Mouse (Mus musculus): ENCODE measurements at regions not wholly inside any gene's neighbourhood (a gene's known extent, or its start where the extent isn't known, plus 50 kb on each side); places are given as distances from the start of the nearest gene placed in this dataset.

DNA sequence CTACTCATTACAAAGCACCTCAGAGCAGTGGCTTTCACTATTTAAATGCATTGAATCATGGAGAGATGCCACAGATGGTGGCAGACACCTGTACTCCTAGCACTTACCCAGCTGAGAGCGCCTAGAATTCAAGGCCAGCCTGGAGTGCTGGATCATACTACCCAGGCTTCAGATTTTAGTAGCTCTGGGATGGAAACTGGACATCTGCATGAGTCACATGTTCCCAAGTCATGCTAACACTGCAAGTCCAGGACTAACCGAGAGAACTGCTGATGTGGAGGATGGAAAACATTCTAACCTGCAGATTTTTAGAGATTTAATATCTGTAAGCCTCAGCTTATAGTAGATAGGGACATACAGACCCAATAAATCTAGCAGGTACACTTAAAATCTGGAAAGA is 1384.3 kb downstream of the Gsdmc2 start:
- DNase-seq (ENCODE audit: extremely low spot score in 1 of 2, low spot score in 1 of 2): no peak

DNA sequence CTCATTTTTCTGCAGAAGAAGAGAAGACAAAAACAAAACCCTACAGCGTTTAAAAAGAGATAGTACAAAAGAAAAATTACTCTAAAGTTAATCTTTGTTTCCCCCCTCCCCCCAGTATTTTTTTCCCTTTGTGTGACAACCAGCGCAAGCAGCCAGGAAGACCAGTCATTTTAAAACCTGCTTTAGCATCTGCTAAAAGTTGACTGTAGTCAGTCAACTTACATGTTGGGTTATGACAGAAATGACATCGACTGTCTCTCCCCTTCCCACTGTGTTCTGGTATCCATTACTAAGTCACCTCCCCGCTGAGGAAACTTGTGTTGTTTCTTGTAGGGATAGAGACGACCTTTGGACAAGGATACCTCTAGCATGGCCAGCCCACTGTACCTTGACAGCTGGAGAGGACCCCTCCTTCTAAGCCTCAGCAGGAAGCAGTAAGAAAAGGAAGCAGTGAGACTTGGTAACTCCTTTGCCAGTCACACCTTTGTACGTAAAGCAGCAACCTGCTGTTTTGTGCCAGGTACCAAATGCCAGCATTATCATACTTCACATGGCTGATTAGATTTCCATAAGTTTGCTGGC is 1384.9 kb downstream of the Gsdmc2 start:
- DNase-seq (ENCODE audit: extremely low spot score in 1 of 2, low spot score in 1 of 2): no peak

DNA sequence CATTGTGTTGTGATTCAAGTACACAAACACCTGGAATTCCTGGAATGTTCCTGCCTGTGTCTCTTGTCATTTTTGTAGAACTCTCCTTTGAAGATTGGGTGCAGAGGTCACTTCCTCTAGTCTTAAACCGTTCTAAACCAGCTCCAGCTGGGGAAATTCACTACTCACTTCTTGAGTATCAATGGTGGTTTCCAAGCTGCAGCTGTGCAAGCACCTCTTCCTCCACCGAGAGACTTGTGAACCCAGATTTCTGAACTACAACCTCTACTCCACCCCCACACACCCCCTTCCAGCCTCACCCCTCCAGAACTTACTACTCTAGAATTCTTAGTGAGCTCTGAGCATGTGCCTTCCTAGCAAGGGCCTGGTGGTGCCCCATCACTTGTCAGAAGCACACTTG is 1387.0 kb downstream of the Gsdmc2 start:
- DNase-seq (ENCODE audit: extremely low spot score in 1 of 2, low spot score in 1 of 2): no peak

DNA sequence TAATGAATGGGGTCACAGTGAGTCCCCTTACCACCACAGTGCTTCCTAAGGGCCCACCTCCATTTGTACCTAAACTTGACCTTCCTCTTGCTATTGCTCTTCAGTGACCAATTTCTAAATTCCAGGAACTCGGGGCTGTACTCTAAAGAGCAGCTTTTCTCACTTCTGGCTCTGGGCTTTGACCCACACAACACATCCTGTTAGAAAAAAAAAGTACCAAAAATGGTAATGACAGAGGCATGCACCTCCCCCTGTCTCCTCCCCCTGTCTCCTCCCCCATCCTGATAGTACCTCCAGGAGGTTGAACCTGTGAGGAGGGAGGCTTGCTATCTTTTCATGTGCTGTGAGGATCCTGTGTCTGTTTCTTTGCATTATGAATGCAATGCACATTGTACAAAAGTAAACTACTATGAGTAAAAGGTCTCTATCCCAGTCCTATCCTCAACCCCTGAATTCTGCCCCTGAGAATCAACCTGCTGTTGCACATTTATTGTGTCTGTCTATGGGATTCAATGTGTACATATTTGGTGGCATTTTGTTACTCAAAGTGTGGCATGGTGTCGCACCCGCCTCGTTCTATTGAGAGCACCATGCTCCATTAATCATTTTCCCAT is 1387.8 kb downstream of the Gsdmc2 start:
- DNase-seq (ENCODE audit: extremely low spot score in 1 of 2, low spot score in 1 of 2): no peak

DNA sequence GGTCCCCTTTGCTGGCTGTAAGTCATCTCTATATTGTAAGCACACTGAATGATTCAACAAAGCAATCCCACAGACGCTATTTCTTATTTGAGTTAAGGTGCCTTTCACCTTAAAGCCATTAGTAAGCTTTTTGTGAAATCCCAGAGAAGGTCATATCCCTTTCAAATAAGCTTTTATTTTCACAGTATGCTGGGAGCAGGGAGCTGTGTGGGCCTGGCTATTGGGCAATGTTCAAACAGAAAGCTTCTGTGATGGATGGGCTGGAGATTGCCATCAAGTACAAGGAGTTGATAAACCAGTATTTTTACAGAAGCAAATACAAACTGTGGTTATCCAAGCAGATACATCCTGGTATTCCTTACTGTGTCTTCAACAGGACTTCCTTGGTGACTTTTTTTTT is 1389.0 kb downstream of the Gsdmc2 start:
- no peak for DNase-seq (ENCODE audit: extremely low spot score in 1 of 2, low spot score in 1 of 2)

DNA sequence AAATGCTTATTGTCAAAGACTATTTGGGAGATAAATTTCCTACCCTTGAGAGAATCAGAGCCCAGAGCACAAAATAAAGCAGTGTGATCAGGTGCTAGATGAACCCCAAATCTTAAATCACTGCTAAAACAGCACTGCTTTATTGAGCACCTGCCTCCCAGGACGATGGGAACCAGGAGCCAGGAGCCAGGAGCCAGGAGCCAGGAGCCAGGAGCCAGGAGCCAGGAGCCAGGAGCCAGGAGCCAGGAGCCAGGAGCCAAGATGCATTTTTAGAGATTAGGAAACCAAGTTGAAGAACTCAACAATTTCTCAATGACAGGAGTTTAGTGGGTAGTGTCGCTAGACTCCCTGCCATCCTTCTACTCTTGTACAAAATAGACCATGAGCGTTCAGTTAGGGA is 1396.9 kb downstream of the Gsdmc2 start:
- no peak for DNase-seq (ENCODE audit: extremely low spot score in 1 of 2, low spot score in 1 of 2)

DNA sequence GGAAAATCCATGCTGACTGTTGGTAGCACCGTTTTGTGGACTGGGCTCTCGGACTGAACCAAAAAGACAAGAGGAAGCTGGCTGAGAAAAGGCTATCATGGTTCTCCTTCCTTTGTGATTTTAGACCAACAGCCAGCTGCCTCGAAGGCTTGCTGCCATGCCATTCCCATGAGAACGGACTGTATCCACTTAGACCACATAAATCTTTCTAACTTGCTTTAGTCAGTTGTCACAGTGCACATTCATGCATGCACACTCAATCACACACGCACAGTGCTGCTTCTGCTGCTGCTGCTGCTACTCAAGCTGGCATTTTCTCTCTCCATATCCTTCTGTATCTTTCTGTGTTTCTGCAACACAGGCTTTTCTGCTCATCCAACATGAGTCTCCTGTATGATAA is 1405.8 kb downstream of the Gsdmc2 start:
- no peak for DNase-seq (ENCODE audit: extremely low spot score in 1 of 2, low spot score in 1 of 2)

DNA sequence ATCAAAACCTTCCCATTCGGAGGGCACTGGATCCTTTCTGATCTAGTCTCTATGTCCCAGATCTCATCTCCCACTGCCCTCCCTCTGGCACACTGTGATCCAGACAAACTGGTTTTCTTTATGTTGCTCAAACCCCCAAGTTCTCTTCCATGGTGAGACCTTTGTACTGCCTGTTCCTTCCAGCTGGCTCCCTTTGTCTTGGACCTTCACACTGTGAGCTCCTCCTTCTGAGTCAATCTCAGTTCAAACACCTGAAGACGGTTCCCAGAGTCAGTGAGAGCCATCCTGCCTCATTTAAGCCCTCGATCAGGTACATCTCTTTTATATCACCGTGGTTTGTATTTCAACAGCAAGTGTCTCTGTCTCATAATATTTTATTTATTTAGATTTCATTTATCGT is 1408.3 kb downstream of the Gsdmc2 start:
- no peak for DNase-seq (ENCODE audit: extremely low spot score in 1 of 2, low spot score in 1 of 2)

DNA sequence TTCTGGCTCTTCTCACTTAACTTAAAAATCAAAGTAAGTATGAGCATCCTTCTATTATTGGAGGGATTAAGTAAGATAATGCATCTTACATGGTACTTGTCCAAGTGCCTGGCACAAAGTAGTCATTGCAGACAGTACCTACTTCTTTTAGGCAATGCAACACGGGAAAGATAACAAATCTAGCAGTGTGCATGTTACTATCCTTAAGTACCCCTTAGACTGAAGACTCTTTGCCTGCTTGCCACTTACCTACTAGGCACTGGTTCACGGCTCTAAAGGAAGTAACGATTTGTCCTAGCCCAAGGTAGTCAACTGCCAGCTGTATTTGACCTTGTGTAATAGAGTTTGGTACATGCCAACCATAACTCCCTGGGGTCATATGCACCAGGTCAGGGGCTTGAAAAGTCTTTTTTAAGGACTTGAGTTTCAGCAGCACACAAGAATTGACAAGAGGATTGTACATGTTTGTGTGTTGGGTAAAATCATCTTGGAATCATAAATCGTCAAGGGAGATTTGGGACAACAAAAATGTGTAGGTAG is 1409.8 kb downstream of the Gsdmc2 start:
- DNase-seq (ENCODE audit: extremely low spot score in 1 of 2, low spot score in 1 of 2): no peak

DNA sequence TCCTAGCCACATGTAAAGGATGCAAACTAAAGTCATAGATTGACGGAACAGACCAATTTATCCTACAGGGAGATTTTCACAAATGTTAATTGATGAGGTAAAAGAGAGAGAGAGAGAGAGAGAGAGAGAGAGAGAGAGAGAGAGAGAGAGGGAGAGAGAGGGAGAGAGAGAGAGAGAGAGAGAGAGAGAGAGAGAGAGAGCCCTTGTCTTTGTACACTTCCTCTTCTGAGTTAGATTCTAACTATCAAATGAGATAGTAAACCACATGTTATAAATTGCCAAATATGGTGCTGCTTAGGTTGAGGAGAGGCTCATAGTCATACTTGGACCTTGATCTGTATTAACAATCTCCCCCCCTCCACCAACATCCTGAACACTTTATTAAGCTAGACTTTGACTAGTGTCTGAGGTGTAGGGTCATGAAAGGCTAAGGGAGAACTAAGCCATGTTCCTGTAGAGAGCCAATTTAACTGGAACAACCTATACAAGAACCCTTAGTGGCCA is 1412.2 kb downstream of the Gsdmc2 start:
- no peak for DNase-seq (ENCODE audit: extremely low spot score in 1 of 2, low spot score in 1 of 2)

DNA sequence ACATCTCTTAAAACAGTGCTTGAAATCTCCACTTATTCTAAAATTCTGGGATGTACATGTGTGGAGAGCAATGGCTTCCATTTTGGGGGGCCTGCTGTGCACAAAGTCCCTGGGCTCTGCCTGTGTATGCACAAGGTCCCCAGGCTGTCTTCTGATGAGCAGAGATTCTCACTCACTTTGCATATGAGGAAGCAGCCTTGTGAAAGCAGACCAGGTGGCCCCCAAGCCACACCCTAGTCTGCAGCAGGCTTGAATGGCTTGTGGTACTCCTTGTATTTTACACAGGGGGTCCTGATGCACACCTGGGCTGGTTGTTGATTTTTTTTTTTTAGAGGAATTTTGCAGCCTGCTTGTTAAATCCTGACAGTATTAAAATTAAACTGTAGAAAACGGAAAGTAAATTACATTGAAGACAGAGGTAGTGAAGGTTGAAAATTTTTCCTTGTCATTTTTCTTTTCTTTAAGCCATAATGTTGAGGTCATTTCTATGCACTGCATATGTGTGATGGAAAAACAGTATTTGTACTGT is 1413.8 kb downstream of the Gsdmc2 start:
- DNase-seq (ENCODE audit: extremely low spot score in 1 of 2, low spot score in 1 of 2): no peak

DNA sequence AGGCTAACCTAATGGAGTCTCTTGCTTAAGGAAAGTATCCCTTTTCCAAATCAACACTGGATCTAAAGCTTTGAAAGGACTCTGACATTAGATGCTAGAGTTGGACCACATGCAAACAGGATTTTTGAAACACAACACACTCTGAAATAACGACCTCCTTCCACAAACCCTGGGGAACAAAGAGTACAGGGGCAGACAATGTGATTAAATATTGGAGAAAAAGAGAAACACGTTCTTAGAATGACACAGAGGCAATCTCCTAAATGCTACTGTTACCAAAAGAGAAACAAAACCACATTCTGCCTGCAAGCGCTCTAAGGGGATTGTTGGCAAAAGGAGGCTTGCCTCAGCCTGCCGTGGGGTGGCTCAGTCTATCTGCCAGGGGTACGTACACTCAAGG is 1422.0 kb downstream of the Gsdmc2 start:
- no peak for DNase-seq (ENCODE audit: extremely low spot score in 1 of 2, low spot score in 1 of 2)

DNA sequence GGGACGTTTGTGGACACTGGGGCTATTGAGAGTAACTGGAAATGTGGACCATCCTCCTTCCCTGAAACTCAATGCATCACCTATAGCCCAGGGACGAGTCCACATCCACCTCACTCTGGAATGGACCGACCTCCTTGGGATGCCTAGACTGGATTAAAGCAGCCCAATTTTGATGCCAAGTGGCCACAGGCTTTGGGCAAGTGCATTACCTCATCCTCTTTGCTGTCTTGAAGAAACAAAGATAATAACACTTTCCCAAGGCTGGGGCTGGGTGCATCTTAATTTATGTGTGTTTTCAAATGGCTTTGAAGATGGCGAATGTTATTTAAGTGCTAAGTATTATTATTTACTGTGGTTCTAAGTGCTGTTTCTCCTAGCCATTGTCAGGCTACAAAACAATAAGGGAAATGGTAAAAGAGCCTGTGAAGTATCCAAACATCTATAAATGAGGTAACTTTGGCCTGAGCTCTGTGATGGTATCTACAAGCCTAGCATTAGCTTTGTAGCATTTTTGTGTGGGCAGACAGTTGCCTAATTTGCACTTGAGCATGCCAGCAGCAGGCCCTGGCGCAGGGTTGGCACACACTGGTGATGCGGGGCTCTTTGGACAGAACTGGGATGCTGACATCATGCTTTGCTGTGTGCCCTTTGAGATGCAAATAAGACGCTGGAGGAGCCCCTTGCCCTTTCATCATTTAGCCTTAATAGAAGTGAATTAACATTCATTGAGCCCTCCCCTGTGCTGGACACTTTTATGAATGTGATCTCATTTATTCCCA is 1423.7 kb downstream of the Gsdmc2 start:
- no peak for DNase-seq (ENCODE audit: extremely low spot score in 1 of 2, low spot score in 1 of 2)

DNA sequence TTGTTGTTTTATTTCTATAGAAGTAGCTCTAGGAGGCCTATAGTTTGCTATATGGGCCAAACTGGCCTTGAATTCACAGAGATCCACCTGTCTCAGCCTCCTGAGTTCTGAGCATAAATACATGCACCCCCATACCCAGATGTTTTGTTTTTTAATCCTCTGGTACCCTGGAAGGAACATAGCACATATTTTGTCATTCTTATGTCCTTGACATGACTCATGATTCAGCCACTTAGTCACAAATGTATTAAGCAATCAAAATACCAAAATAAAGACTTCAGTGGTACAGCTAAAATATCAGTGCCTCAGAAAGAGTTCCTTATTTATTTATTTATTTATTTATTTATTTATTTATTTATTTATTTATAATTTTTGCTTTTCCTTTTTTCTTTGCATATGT is 1428.3 kb downstream of the Gsdmc2 start:
- no peak for DNase-seq (ENCODE audit: extremely low spot score in 1 of 2, low spot score in 1 of 2)

DNA sequence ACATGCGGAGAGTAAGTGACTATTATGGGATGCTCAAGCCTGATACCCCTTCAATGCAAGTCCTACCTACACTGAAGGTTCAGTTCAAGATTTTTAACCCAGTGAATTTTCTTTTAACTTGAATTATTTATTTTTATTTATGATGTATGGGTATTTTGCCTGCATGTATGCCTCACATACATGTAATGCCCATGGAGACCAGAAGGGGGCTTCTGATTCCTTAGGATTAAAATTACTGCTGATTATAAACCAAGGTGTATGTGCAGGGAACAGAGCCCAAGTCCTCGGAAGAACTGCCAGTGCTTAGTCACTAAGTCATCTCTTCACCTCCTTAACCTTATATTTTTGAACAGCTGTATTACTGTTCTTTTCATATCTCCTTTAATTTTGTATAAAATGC is 1431.3 kb downstream of the Gsdmc2 start:
- no peak for DNase-seq (ENCODE audit: extremely low spot score in 1 of 2, low spot score in 1 of 2)

DNA sequence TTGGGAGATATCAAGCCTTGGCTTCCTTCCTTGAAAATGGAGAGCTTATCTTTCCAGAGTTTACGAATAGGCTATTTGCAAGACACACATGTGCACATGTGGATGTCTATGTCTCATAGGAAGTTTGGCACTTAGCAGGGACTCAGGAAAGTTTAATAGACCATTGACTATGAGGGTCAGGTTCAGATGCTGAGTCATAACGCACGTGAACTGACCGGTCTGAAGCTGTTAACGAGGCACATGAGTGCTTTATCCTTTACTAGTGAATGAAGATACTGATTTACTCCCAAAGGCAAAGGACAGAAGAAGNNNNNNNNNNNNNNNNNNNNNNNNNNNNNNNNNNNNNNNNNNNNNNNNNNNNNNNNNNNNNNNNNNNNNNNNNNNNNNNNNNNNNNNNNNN is 1442.8 kb downstream of the Gsdmc2 start:
- no peak for DNase-seq (ENCODE audit: extremely low spot score in 1 of 2, low spot score in 1 of 2)

DNA sequence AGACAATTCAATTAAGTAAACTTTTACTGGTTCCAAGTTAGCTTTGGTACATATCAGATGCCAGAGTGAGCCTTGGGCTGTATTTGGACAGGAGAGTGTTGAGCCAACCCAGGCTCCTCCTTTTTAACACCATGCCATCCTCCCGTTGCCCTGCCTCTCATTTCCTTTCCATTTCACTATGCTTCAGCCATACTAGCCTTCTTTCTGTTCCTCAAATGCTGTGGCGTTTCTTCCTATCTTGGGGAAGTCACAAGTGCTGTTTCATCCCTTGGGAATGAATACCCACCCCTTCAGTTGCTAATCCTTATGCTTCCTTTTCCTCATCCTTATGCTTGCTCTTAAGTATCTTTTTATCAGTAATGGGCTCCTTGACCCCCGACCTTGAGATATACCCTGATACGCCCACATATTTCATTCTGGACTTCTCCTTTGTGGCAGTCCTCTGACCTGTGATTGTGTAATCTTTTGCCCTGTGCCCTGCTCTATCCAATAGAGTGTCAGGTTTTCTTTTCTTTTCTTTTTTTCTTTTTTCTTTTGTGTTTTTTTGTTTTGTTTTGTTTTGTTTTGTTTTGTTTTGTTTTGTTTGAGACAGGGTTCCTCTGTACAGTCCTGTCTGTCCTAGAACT is 1443.9 kb downstream of the Gsdmc2 start:
- no peak for DNase-seq (ENCODE audit: extremely low spot score in 1 of 2, low spot score in 1 of 2)

DNA sequence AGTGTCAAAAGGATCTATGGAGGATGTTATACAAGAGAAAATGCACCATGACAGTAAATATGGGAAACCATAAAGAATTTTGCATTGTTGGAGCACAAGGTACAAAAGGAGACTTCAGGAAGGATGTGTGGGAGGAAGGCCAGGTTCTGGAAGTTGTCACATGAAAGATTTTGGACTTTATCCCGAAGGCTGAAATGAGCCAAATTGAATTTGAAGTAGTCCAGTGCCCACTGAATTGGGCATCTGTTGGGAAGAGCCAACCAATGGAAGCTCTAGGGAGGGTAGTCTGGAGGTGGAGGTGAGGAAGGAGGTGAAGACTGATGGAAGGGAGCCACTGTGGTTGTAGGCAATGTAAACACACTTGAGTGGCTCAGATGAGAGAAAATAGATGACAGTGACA is 1445.6 kb downstream of the Gsdmc2 start:
- no peak for DNase-seq (ENCODE audit: extremely low spot score in 1 of 2, low spot score in 1 of 2)

DNA sequence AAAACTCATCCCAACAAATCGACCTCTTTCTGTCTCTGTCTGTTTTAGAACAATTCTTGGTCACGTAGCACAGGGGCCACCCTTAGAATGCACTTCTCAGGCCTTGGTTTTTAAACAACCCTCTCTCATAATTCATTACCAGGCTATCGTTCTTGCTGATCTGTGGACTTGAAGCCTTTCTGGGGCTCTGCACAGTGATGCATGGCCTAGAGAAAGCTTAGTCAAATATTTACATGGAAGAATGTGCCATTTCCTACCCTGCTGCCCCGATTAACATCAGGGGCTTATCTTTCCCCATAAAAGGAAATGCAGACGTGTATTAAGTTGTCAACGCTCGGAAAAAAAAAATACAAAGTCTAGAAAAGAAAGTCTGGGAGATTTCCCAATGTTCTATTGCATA is 1448.0 kb downstream of the Gsdmc2 start:
- no peak for DNase-seq (ENCODE audit: extremely low spot score in 1 of 2, low spot score in 1 of 2)

DNA sequence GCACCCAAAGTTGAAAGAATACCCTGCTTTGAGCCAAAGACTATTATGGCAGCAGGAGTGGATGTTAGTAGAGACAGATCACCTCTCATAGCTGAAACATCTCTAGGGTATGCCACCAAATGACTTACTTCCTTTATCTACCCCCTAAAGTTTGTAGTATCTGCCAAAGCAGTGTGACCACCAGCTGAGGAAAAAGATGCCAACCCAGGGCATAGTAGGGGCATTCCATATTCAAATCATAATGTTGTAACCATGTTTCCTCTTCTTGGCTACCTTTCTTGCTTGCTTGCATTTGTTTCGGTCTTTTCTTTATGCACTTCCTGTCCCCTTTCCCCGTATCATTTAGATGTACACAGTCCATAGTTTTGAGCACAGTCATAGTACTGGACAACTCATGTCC is 1449.6 kb downstream of the Gsdmc2 start:
- no peak for DNase-seq (ENCODE audit: extremely low spot score in 1 of 2, low spot score in 1 of 2)

DNA sequence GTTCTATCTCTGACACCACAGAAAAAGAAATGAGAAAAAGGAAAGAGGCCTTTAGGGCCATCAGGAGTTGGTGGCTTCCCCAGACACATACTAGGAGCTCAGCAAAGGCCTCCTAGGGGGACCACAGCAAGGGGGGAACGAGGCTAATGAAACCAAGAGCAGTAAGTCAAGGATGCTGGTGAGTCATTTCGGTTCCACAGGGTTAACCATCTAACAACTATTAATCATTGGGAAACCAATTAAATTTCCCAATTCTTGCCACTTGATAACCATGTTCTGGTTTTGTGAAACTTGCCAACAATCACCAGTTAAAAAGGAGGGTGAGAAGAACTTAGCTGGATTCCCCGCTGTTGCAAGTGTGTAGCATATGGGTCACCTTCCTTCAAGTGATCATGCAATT is 1451.6 kb downstream of the Gsdmc2 start:
- DNase-seq (ENCODE audit: extremely low spot score in 1 of 2, low spot score in 1 of 2): no peak
